Mouse (Mus musculus) hindbrain, embryonic 13.5 days (tissue): Measurements from ENCODE around the gene Ssna1. TPM values are rescaled to one million over a fixed set of nuclear protein-coding genes. Genes with fewer than 3 reads are reported as not detected.
"Not testable (repeated sequence)": the region's sequence is repeated elsewhere in the genome, so short reads cannot be mapped to it uniquely, and the experiment has no call there.

Experiments
- ATAC-seq: fragments of 200-750 bp; cut with Nextera tagmentation; 2 replicates; pipeline ENCODE4 v1.8.0; 2017; ENCODE audit warnings: moderate TSS enrichment; ENCODE audit not compliant: low FRiP score
- H3K27ac ChIP-seq: fragments of 300-500 bp; sonication (generic); 2 replicates; pipeline ENCODE4 v1.5.1; 2015; ENCODE audit warnings: inconsistent platforms, mild to moderate bottlenecking, moderate library complexity
- H3K27me3 ChIP-seq: fragments of 300-500 bp; sonication (generic); 2 replicates; pipeline ENCODE4 v1.6.1; 2015; ENCODE audit warnings: mild to moderate bottlenecking, inconsistent platforms
- H3K36me3 ChIP-seq: fragments of 300-500 bp; sonication (generic); 2 replicates; pipeline ENCODE4 v1.6.1; 2015; ENCODE audit warnings: mild to moderate bottlenecking, inconsistent platforms
- H3K4me1 ChIP-seq: fragments of 300-500 bp; sonication (generic); replicated peaks from 2 replicates; pipeline ENCODE4 v1.6.1; 2015; ENCODE audit warnings: inconsistent platforms
- H3K4me2 ChIP-seq: fragments of 300-500 bp; sonication (generic); 2 replicates; pipeline ENCODE4 v1.6.1; 2015; ENCODE audit warnings: inconsistent platforms, mild to moderate bottlenecking, moderate library complexity
- H3K4me3 ChIP-seq: fragments of 300-500 bp; sonication (generic); 2 replicates; pipeline ENCODE4 v1.5.1; 2015; ENCODE audit warnings: mild to moderate bottlenecking, inconsistent platforms
- H3K9ac ChIP-seq: fragments of 300-500 bp; sonication (generic); 2 replicates; pipeline ENCODE4 v1.6.1; 2015; ENCODE audit warnings: mild to moderate bottlenecking, inconsistent platforms
- H3K9me3 ChIP-seq: fragments of 300-500 bp; sonication (generic); 2 replicates; pipeline ENCODE4 v1.6.1; 2016; ENCODE audit warnings: inconsistent platforms
- WGBS: fragments of 180-500 bp; shearing (Covaris S2); methylation state at CpG from one replicate; pipeline ENCODE4 v1.1.7; 2015; 5-methylcytosine and 5-hydroxymethylcytosine counted together
- polyA plus RNA-seq: library from polyadenylated mRNA; unstranded; fragments of >200 nt; fragmentation: Nextera tagmentation; extraction: Ambion mirVana; gene quantifications from 2 replicates; pipeline ENCODE4 v1.2.1, GENCODE M21; 2015

Gene Ssna1
- polyA plus RNA-seq, 1 experiment from 2014 or later, result 199 TPM

DNA sequence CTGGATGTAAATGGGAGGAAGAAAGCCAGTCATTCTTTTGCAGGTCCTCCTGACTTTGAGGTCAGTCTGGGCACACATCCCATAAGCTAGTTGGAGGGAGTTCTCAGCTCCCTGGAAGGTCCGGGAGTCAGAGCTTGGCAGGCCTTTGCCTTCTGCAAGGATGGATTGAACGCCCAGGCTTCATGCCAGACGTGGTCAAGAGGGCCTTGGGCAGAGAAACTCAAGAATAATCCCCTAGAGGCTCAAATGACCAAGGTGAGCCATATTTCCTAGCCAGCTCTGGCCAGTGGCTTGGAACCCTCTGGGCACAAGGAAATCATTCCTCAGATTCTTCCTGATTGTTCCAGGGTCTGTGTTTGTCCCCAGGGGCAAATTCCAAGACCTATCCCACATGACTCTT, 7.4 kb downstream of the Ssna1 start:
- H3K4me1 ChIP-seq, result peaks cover 60% of the 10 kb centered on the region
- 67% methylated on average over 3 of the region's 3 CpGs for WGBS
- H3K36me3 ChIP-seq, result peaks cover 20% of the 10 kb centered on the region
- peak overlapping the region; percentile 79 for H3K4me3 ChIP-seq
- H3K27ac ChIP-seq, result no peak overlapping the region
- peak overlapping the region; percentile 99 for H3K4me2 ChIP-seq
- H3K9ac ChIP-seq, result peak overlapping the region; percentile 85
- H3K27me3 ChIP-seq, result peaks cover 18% of the 10 kb centered on the region
- ATAC-seq, result no peak
- H3K9me3 ChIP-seq, result no peaks in the 10 kb centered on the region

DNA sequence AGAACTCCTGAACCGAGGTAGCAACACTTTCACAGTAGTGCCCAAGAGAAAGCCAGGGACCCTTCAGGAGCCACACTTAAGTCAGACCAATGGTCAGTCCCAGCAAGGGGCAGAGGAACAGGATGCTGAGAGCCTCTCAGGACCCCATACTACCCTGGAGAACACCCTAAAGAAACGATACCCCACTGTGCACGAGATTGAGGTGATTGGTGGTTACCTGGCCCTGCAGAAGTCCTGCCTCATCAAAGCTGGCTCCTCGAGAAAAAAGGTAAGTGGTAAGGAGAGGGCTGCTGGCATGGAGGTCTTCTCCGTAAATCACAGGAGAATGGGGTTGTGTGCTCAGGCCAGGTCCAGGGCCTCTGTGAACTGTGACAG, 8.0 kb downstream of the Ssna1 start:
- Histone ChIP-seq H3K4me3 (peak overlapping the region; percentile 79), H3K9ac (peak overlapping the region; percentile 85), H3K27ac (no peak overlapping the region), H3K4me2 (peak overlapping the region; percentile 99), H3K36me3 (peaks cover 14% of the 10 kb centered on the region), H3K9me3 (no peaks in the 10 kb centered on the region), H3K27me3 (peaks cover 18% of the 10 kb centered on the region), H3K4me1 (peaks cover 60% of the 10 kb centered on the region)
- no peak for ATAC-seq
- WGBS, result 78% methylated on average over 5 of the region's 5 CpGs

- peaks cover 18% of the 10 kb centered on the region for H3K27me3 ChIP-seq
- peak overlapping the region; percentile 85 for H3K9ac ChIP-seq
- peak overlapping the region; percentile 79 for H3K4me3 ChIP-seq
- H3K27ac ChIP-seq, result peak overlapping the region; percentile 87; the same call in 1 of the 2 replicates
- peaks cover 60% of the 10 kb centered on the region for H3K4me1 ChIP-seq
- no peak for ATAC-seq
- H3K4me2 ChIP-seq, result peak overlapping the region; percentile 99
- 18% methylated on average over 12 of the region's 12 CpGs for WGBS
- no peaks in the 10 kb centered on the region for H3K9me3 ChIP-seq
- H3K36me3 ChIP-seq, result peaks cover 9% of the 10 kb centered on the region
These were observed 8.5 kb downstream of the Ssna1 start for GRCm38 (mm10) chr2:25263623-25264285.

DNA sequence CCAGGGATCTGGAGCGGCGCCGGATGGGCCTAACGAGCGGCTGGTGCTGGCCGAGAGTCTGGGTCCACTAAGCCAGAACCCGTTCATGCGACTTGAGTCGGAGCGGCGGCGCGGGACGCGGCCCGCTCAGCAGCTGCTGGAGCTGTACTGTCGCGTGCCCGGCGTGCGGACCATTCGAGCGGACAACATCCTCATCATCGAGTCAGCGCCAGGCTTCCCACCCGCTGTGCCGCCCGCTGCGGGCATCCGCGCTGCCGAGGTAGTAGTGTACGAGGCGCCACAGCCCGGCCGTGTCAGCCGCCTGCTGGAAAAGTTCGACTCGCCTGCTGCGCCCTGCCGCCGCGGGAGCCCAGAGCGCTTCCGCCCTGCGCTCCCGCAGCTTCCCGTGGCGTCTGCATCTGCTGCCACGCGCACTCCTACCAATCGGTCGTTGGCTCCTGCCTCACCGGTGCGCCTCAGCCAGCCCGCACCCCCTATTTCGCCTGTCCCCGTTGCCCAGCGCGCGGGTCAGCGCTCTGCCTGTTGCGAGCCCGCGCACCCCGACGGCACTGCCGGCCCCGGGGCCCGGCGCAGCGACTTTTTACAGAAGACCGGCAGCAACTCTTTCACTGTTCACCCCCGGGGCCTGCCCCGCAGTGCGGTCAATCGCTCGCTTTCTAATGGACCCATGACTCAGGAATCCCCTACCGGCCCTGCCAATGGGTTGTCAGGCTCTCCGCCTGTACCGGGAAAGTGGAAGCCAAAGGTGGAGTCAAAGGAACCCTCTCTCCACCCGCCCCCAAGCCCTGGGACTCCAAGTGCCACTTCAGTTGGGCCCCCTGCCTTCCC, 9.2 kb downstream of the Ssna1 start:
- Histone ChIP-seq H3K4me3 (peak overlapping the region; percentile 79), H3K4me1 (peaks cover 55% of the 10 kb centered on the region), H3K9me3 (no peaks in the 10 kb centered on the region), H3K27me3 (peaks cover 18% of the 10 kb centered on the region), H3K4me2 (peak overlapping the region; percentile 99), H3K27ac (peak overlapping the region; percentile 87), H3K36me3 (peaks cover 1% of the 10 kb centered on the region; the same call in 1 of the 2 replicates), H3K9ac (peak overlapping the region; percentile 85)
- peak; percentile 50 for ATAC-seq
- under 1% methylated on average over 82 of the region's 82 CpGs for WGBS

DNA sequence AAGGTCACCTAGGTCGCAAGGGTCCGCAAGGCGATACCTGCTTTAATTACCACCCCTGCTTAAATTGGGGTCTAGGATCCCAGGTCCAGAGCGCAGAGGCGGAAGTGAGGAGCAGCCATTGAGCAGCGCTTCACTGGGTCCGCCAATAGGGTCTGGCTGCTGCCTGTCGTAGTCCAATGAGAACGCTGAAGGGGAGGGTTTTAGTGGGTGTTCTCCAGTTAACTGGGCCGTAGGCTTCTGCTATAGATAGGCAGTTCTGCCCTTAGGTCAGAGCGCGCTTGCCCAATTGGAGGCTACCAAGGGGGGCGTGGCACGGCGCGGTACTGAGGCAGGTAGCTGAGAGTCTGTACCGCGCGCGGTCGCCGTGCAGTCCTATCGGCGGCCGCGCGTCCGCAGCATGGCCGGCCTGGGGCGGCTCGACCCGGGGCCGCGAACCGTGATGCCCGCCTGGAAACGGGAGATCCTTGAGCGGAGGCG, 9.9 kb downstream of the Ssna1 start, which contains the start of gene Tprn:
Tprn (plus strand) TSS at position 328 of the 477 bp plus-strand sequence.
- Histone ChIP-seq H3K4me1 (peaks cover 52% of the 10 kb centered on the region), H3K4me2 (peak within 1 kb of the TSS; percentile 99), H3K9me3 (no peaks in the 10 kb centered on the region), H3K27ac (peak within 1 kb of the TSS; percentile 87), H3K4me3 (peak within 1 kb of the TSS; percentile 79), H3K36me3 (no peaks in the 10 kb centered on the region), H3K27me3 (peaks cover 18% of the 10 kb centered on the region), H3K9ac (peak within 1 kb of the TSS; percentile 85)
- peak; percentile 98 for ATAC-seq
- under 1% methylated on average over 39 of the region's 39 CpGs for WGBS

DNA sequence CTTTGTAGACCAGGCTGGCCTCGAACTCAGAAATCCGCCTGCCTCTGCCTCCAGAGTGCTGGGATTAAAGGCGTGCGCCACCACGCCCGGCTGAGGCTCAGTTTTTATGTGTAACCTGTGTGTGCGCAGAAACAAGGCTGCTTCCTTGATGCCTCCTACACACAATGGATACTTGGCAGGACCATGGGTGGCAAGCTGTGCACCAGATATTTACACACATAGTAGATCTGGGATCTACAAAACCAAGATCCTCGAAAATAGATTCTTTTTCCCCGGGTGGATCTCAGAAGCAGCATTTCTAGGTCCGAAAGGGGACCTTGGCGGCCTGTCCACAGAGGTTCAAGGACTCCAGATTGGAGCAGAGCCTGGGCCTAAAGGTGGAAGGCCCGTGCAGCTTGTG, 10.4 kb downstream of the Ssna1 start:
- Histone ChIP-seq H3K36me3 (no peaks in the 10 kb centered on the region), H3K27me3 (peaks cover 18% of the 10 kb centered on the region), H3K9me3 (no peaks in the 10 kb centered on the region), H3K9ac (peak overlapping the region; percentile 62), H3K4me2 (peak overlapping the region; percentile 99), H3K4me3 (peak overlapping the region; percentile 79), H3K27ac (peak overlapping the region; percentile 78), H3K4me1 (peaks cover 52% of the 10 kb centered on the region)
- 49% methylated on average over 12 of the region's 12 CpGs for WGBS
- ATAC-seq, result 0 out of 2 replicates have a peak, but pooled peaks have one; percentile 1

GRCm38 (mm10) chr2:25258887-25259286, 13.4 kb downstream of the Ssna1 start:
- ATAC-seq, result no peak
- H3K4me2 ChIP-seq, result no peak overlapping the region
- 47% methylated on average over 2 of the region's 2 CpGs for WGBS

DNA sequence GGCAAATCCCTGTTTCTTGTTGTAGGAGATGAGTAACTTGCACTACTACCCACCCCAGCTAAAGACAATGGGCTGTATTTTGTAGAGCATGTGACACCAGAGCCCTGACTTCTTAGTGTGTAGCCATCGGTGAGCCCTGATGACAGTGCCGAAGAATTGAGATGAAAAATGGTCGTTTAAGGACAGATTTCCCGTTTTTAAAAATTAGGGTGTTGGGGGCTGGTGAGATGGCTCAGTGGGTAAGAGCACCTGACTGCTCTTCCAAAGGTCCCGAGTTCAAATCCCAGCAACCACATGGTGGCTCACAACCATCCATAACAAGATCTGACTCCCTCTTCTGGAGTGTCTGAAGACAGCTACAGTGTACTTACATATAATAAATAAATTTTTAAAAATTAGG, 15.0 kb downstream of the Ssna1 start:
- H3K4me2 ChIP-seq, H3K4me3 ChIP-seq, H3K9ac ChIP-seq, H3K27me3 ChIP-seq, H3K9me3 ChIP-seq, H3K27ac ChIP-seq, ATAC-seq: not testable (repeated sequence)
- WGBS, result 87% methylated on average over 5 of the region's 5 CpGs
- Histone ChIP-seq H3K4me1 (peaks cover 31% of the 10 kb centered on the region), H3K36me3 (peaks cover 11% of the 10 kb centered on the region; the same call in 1 of the 2 replicates)

More at GRCm38 (mm10) chr2:25258887-25259286, 13.4 kb downstream of the Ssna1 start:
- Histone ChIP-seq H3K4me3 (no peak overlapping the region), H3K4me1 (peaks cover 41% of the 10 kb centered on the region), H3K27ac (no peak overlapping the region), H3K9me3 (no peaks in the 10 kb centered on the region), H3K36me3 (no peaks in the 10 kb centered on the region), H3K27me3 (peaks cover 5% of the 10 kb centered on the region), H3K9ac (no peak overlapping the region)

DNA sequence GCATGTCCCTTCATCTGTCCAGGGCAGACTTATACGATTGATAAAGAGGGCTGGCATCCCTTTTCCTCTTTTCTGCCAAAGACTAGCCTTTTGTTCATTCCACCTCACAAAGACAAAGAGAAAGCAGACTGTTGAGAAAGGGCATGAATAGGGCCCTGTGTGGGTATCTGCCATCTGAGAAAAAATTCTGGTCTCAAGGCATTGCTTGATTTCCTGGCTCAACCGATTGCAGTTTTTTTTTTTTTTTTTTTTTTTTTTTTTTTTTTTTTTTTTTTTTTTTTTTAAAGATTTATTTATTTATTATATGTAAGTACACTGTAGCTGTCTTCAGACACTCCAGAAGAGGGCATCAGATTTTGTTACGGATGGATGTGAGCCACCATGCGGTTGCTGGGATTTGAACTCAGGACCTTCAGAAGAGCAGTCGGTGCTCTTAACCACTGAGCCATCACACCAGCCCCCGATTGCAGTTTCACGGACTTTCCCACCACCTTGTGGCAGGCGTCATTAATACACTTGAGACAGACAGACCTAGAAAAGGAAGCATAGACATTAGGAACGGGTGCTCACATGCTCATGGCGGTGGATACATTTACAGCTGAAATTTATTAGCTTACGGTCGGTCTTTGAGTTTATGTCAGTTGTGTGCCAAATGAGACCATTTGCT, 15.7 kb downstream of the Ssna1 start:
- ATAC-seq, result not testable (repeated sequence)

GRCm38 (mm10) chr2:25255284-25255779, 16.9 kb downstream of the Ssna1 start, which contains the start of gene Tmem203:
Tmem203 (plus strand) TSS chr2:25255439.
- WGBS, result 0% methylated on average over 39 of the region's 39 CpGs
- peaks cover 29% of the 10 kb centered on the region for H3K36me3 ChIP-seq
- H3K4me1 ChIP-seq, result peaks cover 27% of the 10 kb centered on the region

More for the DNA sequence above, 15.7 kb downstream of the Ssna1 start:
- peak overlapping the region; percentile 99 for H3K4me2 ChIP-seq
- H3K4me3 ChIP-seq, result peak overlapping the region; percentile 95
- not testable (repeated sequence) for H3K9me3 ChIP-seq, H3K27me3 ChIP-seq, H3K27ac ChIP-seq
- peak overlapping the region; percentile 85 for H3K9ac ChIP-seq
- peaks cover 17% of the 10 kb centered on the region for H3K36me3 ChIP-seq
- WGBS, result 63% methylated on average over 12 of the region's 12 CpGs
- H3K4me1 ChIP-seq, result peaks cover 27% of the 10 kb centered on the region

GRCm38 (mm10) chr2:25252331-25252730, 19.9 kb downstream of the Ssna1 start:
- WGBS, result 97% methylated on average over 1 of the region's 1 CpGs
- ATAC-seq, result no peak
- H3K4me1 ChIP-seq, result peaks cover 23% of the 10 kb centered on the region
- H3K27ac ChIP-seq, result no peak overlapping the region
- H3K9me3 ChIP-seq, result no peaks in the 10 kb centered on the region
- H3K27me3 ChIP-seq, result no peaks in the 10 kb centered on the region
- no peak overlapping the region for H3K9ac ChIP-seq
- peaks cover 59% of the 10 kb centered on the region for H3K36me3 ChIP-seq
- no peak overlapping the region for H3K4me3 ChIP-seq
- no peak overlapping the region for H3K4me2 ChIP-seq

More at GRCm38 (mm10) chr2:25255284-25255779, 16.9 kb downstream of the Ssna1 start, which contains the start of gene Tmem203:
- Histone ChIP-seq H3K4me3 (peak within 1 kb of the TSS; percentile 95), H3K27ac (peak within 1 kb of the TSS; percentile 84), H3K9ac (peak within 1 kb of the TSS; percentile 85), H3K27me3 (no peaks in the 10 kb centered on the region), H3K4me2 (peak within 1 kb of the TSS; percentile 99), H3K9me3 (no peaks in the 10 kb centered on the region)
- peak; percentile 90 for ATAC-seq
